Mouse (Mus musculus): ENCODE measurements at regions not wholly inside any gene's neighbourhood (a gene's known extent, or its start where the extent isn't known, plus 50 kb on each side); places are given as distances from the start of the nearest gene placed in this dataset.

DNA sequence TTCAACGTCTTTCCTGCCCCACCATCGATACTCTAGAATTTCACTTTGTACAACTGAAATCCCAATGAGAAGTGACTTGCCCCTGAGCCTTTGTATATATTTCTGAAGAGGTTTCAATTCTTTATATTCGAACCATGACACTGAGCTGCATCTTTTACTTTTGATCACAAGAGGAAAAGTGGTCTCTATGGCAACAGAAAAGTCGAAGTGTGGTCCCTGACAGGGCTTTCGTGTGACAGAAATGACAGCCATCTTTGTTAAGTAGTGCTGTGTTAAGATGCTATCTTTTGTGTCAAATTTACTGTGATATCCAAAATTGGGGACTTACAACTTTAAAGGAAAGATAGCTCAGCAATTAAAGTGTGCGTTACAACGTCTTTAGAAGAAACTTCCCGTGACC is 412.1 kb upstream of the Itga1 start:
- TF ChIP-seq POLR2A (IDR thresholded peaks at IDR 0.05; ENCODE audit: insufficient read depth, low read depth, low read length): no peak
- no peak for TF ChIP-seq EP300 (IDR thresholded peaks at IDR 0.05; ENCODE audit: insufficient read depth, low read depth, low read length)
